Mouse (Mus musculus): Measurements from ENCODE around the gene Dock2. TPM values are rescaled to one million over a fixed set of nuclear protein-coding genes. Genes with fewer than 3 reads are reported as not detected.

The Dock2 gene
- total and polyA plus RNA-seq, 3 experiments, result 79.6 to 151 (median 133) TPM

DNA sequence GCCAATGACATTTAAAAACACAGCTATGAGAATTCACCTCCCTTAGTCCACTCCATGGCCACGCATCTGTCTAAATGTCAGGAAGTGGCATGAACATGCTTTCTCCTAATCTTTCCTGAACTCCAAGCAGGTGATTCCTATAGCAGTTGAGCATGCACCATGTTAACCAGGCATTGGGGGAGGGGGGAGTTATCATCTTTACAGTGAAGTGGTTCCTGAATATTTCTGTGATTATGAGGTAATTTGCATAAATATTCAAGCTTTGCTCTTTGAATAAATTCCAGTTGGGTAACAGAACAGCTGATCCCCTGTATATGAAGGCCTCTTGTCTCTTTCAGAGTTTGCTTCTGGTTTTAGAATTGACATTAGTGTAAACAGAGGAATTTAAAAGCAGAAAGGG is 284.0 kb downstream of the Dock2 start:
- H3K9ac ChIP-seq (ENCODE audit: insufficient read depth, low read depth), result no peak overlapping the region
- H3K4me1 ChIP-seq (ENCODE audit: control insufficient read depth in 1 of 2, insufficient read depth in 2 of 2), result no peaks in the 10 kb centered on the region
- no peak overlapping the region for H3K4me2 ChIP-seq (ENCODE audit: insufficient read depth, low read depth, poor library complexity, severe bottlenecking)
- no peak overlapping the region for H3K27ac ChIP-seq (ENCODE audit: insufficient read depth, low read depth)
- H3K79me2 ChIP-seq (replicated peaks; ENCODE audit: control insufficient read depth, extremely low read depth, insufficient read depth, poor library complexity, severe bottlenecking), result no peaks in the 10 kb centered on the region
- in situ Hi-C loops (cut with MboI; ENCODE audit: low pct_ligation_motif_present, low pct_unique_long_range_greater_than_20kb, low sequenced_read_pairs) (no loop called here), dilution Hi-C loops (cut with MboI; ENCODE audit: extremely low pct_ligation_motif_present, extremely low pct_unique_long_range_greater_than_20kb, low sequenced_read_pairs) (no loop called here)
- no peak for DNase-seq (ENCODE audit: extremely low read depth)
- TF ChIP-seq JUN (IDR thresholded peaks at IDR 0.05; ENCODE audit: insufficient read depth, low read depth, low read length) (no peak), ZKSCAN1 (IDR thresholded peaks at IDR 0.05; ENCODE audit: borderline replicate concordance, low read depth, low read length) (no peak), IRF4 (IDR thresholded peaks at IDR 0.05; ENCODE audit: low read depth, low read length) (no peak), ZMIZ1 (IDR thresholded peaks at IDR 0.05; ENCODE audit: low read depth, low read length) (no peak), USF2 (conservative IDR thresholded peaks at IDR 0.05; ENCODE audit: low read depth, low read length) (no peak), MYC (IDR thresholded peaks at IDR 0.05; ENCODE audit: low read depth, low read length) (no peak), ZNF384 (IDR thresholded peaks at IDR 0.05; ENCODE audit: low read depth, low read length) (no peak), E2F4 (IDR thresholded peaks at IDR 0.05; ENCODE audit: insufficient replicate concordance, low read depth, low read length) (no peak), BHLHE40 (IDR thresholded peaks at IDR 0.05; ENCODE audit: low read depth, low read length) (no peak), ELF1 (IDR thresholded peaks at IDR 0.05; ENCODE audit: low read depth, low read length) (no peak)
- H3K9me3 ChIP-seq (replicated peaks; ENCODE audit: low read length), result no peaks in the 10 kb centered on the region
- H3K27me3 ChIP-seq (replicated peaks), result no peaks in the 10 kb centered on the region
- peaks cover 83 to 100% of the 10 kb centered on the region in 2 experiments for H3K36me3 ChIP-seq (replicated peaks in 1 of 2; ENCODE audit: control insufficient read depth in 1 of 2, insufficient read depth in 1 of 2, low read length in 1 of 2)
- no peak overlapping the region for H3K4me3 ChIP-seq (replicated peaks in 1 of 3; ENCODE audit: low read depth in 2 of 3, low read length in 2 of 3, poor library complexity in 1 of 3)

DNA sequence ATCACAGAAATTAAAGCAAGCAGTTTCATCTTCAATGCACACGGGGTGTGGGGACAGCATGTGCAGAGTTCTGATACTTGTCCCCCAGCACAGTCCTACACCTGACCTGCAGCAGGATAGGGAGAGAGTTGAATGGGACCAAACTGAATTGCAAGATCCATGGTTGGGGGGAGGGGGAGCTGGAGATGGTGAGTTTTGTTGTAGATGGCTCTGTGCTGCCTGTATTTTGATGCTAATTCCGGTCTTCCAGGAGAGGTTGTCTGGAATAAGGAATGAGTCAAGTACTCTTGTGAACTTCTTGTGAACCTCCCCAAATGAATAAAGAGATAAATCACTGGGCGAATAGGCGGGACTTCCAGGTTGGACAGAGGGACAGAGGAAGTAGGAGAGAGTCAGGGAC is 289.0 kb downstream of the Dock2 start:
- Histone ChIP-seq H3K4me1 (ENCODE audit: control insufficient read depth in 1 of 2, insufficient read depth in 2 of 2) (peaks cover 0 to 10% of the 10 kb centered on the region in 2 experiments; a peak in 1 of 4 replicates), H3K27me3 (replicated peaks) (no peaks in the 10 kb centered on the region), H3K4me2 (ENCODE audit: insufficient read depth, low read depth, poor library complexity, severe bottlenecking) (no peak overlapping the region), H3K27ac (ENCODE audit: insufficient read depth, low read depth) (no peak overlapping the region), H3K79me2 (replicated peaks; ENCODE audit: control insufficient read depth, extremely low read depth, insufficient read depth, poor library complexity, severe bottlenecking) (no peaks in the 10 kb centered on the region), H3K36me3 (replicated peaks in 1 of 2; ENCODE audit: control insufficient read depth in 1 of 2, insufficient read depth in 1 of 2, low read length in 1 of 2) (peaks cover 67 to 95% of the 10 kb centered on the region in 2 experiments), H3K9me3 (replicated peaks; ENCODE audit: low read length) (no peaks in the 10 kb centered on the region), H3K4me3 (replicated peaks in 1 of 3; ENCODE audit: low read depth in 2 of 3, low read length in 2 of 3, poor library complexity in 1 of 3) (no peak overlapping the region), H3K9ac (ENCODE audit: insufficient read depth, low read depth) (no peak overlapping the region)
- dilution Hi-C loops (cut with MboI; ENCODE audit: extremely low pct_ligation_motif_present, extremely low pct_unique_long_range_greater_than_20kb, low sequenced_read_pairs), result no loop called here
- in situ Hi-C loops (cut with MboI; ENCODE audit: low pct_ligation_motif_present, low pct_unique_long_range_greater_than_20kb, low sequenced_read_pairs), result no loop called here
- no peak for DNase-seq (ENCODE audit: extremely low read depth)
- no peak for TF ChIP-seq PAX5 (IDR thresholded peaks at IDR 0.05; ENCODE audit: low read length)
- no peak for TF ChIP-seq ZMIZ1 (IDR thresholded peaks at IDR 0.05; ENCODE audit: low read depth, low read length)
- no peak for TF ChIP-seq BHLHE40 (IDR thresholded peaks at IDR 0.05; ENCODE audit: low read depth, low read length)
- TF ChIP-seq RAD21 (IDR thresholded peaks at IDR 0.05; ENCODE audit: low read depth, low read length), result no peak
- TF ChIP-seq NELFE (IDR thresholded peaks at IDR 0.05; ENCODE audit: low read depth, low read length), result no peak
- no peak for TF ChIP-seq KAT2A (IDR thresholded peaks at IDR 0.05; ENCODE audit: insufficient replicate concordance, low read length)
- TF ChIP-seq ZC3H11A (IDR thresholded peaks at IDR 0.05; ENCODE audit: low read depth, low read length), result no peak
- TF ChIP-seq SIN3A (IDR thresholded peaks at IDR 0.05; ENCODE audit: low read length), result no peak
- no peak for TF ChIP-seq USF2 (conservative IDR thresholded peaks at IDR 0.05; ENCODE audit: low read depth, low read length)
- no peak for TF ChIP-seq EP300 (IDR thresholded peaks at IDR 0.05; ENCODE audit: low read length)
- no peak for TF ChIP-seq HCFC1 (IDR thresholded peaks at IDR 0.05; ENCODE audit: low read depth, low read length)
- no peak for TF ChIP-seq ZNF384 (IDR thresholded peaks at IDR 0.05; ENCODE audit: low read depth, low read length)
- TF ChIP-seq JUN (IDR thresholded peaks at IDR 0.05; ENCODE audit: insufficient read depth, low read depth, low read length), result no peak
- no peak for TF ChIP-seq GABPA (IDR thresholded peaks at IDR 0.05; ENCODE audit: insufficient replicate concordance, low read depth, low read length)
- no peak for TF ChIP-seq IRF4 (IDR thresholded peaks at IDR 0.05; ENCODE audit: low read depth, low read length)
